Mouse (Mus musculus) right cerebral cortex, postnatal 36 days (tissue): ENCODE data around the gene Cmtr1.

Experiments
- DNase-seq, 2 experiments: peaks; one replicate each; pipeline ENCODE4 v3.0.0; 2022; ENCODE audit warnings: low spot score in 2 of 2, mixed read lengths in 1 of 2

Gene Cmtr1

DNA sequence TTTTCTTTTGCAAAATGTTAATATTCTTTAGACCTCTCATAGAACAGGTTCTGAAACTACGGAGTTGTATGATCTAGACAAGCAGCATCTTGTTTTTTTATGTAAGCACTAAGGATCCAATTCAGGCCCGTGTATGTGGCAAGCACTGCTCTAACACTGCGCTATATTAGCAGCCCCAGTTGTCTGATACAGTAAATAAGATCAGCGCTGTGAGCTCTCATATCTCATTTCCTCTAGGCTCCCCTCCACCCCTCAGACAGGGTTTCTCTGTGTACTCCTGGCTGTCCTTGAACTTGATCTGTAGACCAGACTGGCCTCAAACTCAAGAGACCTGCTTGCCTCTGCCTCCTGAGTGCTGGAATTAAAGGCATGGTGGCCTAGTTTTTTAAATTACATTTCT, 8.6 kb downstream of the Cmtr1 start:
- no peak for DNase-seq

GRCm38 (mm10) chr17:29669936-29670335, 9.5 kb downstream of the Cmtr1 start:
- DNase-seq = no peak

GRCm38 (mm10) chr17:29671021-29671420, 10.6 kb downstream of the Cmtr1 start:
- DNase-seq = no peak

DNA sequence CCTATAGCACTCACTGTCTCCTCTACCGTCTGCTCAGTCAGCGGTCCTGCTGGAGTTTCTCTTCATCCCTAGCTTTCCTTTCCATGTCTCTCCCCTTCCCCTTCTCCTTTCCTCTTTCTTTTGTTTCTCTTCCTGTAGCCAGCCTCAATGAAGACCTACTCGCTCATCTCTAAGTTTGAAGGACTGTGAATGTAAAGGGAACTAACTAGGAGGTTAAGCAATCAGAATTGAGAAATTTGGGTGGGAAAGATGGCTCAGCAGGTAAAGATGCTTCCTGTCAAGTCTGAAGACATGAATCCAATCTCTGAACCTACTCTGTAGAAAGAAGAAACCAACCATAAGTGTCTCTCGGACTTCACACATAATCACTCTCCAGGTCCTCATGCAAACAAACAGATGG, 12.9 kb downstream of the Cmtr1 start:
- DNase-seq = no peak

GRCm38 (mm10) chr17:29678526-29678925, 18.1 kb downstream of the Cmtr1 start:
- no peak for DNase-seq

DNA sequence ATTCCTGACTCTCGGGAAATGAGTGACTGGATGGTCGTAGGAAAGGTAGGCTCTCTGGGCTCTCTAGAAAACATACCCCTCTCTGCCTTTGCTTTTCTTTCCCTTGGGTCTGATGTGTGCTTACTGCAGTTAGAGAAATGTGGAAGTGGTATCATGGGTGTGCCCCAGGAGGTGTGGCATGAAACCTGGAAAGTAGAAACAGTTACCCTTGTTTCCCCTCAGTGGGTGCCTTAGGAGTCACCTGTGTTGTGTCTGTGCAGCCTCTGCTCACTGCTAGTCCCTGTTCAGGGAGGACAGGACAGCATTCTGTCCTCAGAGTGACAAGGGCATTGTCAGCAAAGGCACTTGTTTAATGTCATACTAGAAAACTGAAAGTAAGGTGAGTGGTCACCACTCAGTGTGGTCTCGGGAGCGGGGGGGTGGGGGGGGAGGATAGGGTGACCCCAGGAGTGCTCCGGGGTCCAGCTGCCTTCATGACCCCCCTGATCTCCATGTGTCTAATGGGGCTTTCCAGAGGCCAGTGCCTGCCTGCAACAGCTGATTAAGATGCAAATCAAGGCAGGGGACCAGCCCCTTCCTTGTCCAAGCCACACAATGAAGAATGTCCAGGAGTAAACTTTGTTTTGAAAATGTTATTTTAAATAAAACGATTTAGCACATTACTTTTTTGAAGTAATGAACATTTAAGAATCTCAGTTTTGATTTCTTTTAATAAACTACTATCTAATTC, 18.8 kb downstream of the Cmtr1 start:
- no peak for DNase-seq

DNA sequence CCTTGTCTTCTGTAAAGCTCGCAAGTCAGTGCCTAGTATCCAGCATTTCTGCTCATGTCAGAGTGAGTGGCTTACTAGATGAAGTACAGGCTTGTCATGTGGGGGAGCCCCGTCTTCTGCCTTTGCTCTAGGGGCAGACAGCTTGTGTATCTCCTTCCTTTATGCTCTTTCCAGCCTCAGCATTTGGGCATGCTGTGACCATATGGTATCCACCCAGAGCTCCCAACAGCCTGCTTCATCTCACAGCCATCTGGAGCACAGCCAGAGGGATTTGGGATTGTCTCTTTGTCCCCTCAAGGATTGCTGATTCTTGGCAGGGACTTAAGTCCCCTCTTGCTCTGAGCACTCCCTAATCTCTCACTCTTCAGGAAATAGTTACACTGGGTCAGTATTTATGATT, 19.8 kb downstream of the Cmtr1 start:
- DNase-seq = no peak

GRCm38 (mm10) chr17:29680921-29681320, 20.5 kb downstream of the Cmtr1 start:
- no peak for DNase-seq

- no peak for DNase-seq
Measured at GRCm38 (mm10) chr17:29681669-29682068, 21.3 kb downstream of the Cmtr1 start.

- no peak for DNase-seq
Measured at GRCm38 (mm10) chr17:29682261-29682660, 21.9 kb downstream of the Cmtr1 start.

GRCm38 (mm10) chr17:29683127-29683526, 22.7 kb downstream of the Cmtr1 start:
- no peak for DNase-seq

GRCm38 (mm10) chr17:29684275-29684674, 23.9 kb downstream of the Cmtr1 start:
- DNase-seq = no peak

GRCm38 (mm10) chr17:29686771-29687170, 26.4 kb downstream of the Cmtr1 start:
- no peak for DNase-seq

DNA sequence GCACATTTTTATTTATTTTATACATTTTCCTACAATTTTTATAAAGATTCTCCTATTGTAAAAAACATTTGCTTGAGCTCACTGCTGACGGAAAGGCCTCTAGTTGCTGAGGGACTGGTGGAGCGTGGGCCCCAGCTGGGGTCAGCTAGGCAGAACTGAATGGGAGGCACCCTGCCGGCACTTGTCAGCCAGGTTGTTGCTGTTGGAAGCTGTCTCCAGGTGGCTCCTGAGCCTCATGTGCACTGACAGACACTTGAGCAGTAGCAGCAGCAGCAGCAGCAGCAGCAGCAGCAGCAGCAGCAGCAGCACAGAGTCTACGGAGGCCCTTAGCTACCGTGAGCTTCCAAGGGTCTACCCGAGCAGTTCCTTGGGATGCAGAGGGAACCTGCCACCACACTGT, 27.0 kb downstream of the Cmtr1 start:
- no peak for DNase-seq

DNA sequence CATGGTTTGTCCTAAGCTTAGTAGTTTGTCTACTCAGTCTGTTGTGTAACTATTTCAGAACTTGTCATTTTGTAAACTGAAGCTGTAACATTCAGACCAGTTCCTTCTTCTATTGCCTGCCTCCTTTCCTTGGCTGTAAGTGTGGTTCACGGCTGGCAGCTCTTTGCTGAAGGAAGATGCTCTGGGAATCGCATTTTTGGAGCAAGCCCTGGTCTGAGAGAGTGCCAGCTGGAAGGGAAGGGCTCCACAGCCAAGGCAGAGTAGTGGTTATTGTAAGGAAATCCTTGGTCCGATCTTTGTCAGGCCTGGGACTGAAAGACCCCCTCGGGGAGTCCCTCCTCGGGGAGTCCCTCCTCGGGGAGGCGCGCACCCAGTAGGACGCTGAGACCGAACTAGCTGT, 28.2 kb downstream of the Cmtr1 start:
- no peak for DNase-seq

DNA sequence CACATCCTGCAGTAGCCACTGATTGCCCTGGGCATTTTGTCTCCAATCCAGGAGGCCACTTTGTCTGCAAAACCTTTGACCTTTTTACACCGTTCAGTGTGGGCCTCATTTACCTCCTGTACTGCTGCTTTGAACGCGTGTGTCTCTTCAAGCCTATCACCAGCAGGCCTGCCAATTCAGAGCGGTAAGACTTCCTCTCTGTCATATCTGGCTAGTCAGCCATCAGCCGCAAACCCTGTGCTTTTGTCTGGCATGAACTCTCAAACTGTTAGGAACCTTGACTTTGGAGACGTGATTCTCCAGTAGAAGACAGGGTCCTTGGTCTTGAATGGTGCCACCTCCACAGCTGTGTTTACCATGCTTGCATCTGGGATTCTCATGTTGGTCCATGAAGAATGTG, 29.9 kb downstream of the Cmtr1 start:
- DNase-seq = no peak

GRCm38 (mm10) chr17:29692827-29693226, 32.4 kb downstream of the Cmtr1 start:
- no peak for DNase-seq

DNA sequence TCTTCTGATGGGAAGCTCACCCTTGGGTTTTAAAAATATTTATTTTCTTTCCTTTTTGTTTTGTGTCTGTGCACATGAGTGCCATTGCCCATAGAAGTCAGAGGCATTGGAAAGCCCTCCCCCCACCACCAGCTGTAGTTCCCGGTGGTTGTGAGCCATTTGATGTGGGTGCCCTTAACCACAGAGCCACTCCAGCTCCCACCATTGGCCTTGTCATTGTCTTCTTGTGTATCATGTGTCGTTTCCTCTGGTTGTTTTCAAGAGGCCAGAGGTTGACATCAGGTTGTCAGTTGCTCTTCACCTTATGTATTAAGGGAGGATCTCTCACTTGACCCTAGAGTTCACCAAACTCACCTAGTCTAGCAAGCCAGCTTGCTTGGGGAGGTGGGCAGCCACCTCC, 33.2 kb downstream of the Cmtr1 start:
- DNase-seq = no peak

DNA sequence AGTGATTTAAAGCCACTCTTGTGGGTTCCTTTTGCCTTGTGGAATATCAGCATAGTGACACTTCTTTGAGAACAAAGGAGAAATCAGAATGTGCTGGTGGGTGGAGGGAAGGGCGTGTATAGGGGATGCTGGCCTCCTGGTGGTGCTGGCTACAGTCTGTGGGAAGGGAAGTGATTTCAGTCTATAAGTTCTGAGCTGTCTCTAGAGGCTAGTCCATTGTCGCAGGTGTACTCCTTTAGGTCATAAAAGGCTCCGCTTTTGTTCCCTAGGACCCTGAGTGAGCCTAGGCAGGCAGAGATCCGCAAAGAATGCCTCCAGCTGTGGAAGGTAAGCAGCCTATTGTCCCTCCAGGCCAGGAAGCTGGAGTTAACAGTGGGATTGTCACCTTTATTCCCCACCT, 34.1 kb downstream of the Cmtr1 start:
- no peak for DNase-seq

DNA sequence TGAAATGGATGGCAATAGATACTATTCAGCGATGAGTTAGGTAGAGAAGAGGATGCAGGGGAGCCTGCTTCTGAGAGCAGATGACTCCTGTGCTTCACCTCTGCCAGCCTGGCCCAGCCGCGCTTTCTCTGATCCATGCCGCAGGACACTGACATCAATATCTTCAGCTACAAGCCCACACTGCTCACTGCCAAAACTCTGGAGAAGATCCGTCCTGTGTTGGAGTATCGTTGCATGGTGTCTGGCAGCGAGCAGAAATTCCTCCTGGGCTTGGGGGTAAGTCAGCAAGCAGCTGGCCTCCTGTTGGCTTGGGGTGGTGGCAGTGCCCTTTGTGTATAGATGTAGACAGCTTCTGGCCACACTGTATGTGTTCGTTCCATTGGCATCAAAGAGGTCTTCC, 36.5 kb downstream of the Cmtr1 start:
- no peak for DNase-seq

DNA sequence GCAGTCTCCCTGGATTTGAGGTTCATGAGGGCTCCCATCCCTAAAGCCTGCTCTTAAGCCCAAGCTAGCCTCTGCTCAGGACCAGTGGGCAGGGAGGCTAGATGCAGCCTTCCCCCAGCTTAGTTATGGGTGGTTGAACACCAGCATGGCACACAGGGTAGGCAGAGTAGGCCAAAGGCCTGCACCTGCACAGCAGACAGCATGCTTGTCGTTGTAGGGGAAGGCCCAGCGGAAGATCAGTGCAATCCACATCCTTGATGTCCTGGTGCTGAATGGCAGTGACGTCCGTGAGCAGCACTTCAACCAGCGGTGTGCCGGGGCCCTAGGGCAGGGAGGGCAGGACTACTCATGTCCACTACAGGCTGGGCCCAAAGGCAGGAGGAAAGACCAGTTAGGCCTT, 38.0 kb downstream of the Cmtr1 start:
- no peak for DNase-seq

GRCm38 (mm10) chr17:29700573-29700972, 40.2 kb downstream of the Cmtr1 start:
- no peak for DNase-seq

DNA sequence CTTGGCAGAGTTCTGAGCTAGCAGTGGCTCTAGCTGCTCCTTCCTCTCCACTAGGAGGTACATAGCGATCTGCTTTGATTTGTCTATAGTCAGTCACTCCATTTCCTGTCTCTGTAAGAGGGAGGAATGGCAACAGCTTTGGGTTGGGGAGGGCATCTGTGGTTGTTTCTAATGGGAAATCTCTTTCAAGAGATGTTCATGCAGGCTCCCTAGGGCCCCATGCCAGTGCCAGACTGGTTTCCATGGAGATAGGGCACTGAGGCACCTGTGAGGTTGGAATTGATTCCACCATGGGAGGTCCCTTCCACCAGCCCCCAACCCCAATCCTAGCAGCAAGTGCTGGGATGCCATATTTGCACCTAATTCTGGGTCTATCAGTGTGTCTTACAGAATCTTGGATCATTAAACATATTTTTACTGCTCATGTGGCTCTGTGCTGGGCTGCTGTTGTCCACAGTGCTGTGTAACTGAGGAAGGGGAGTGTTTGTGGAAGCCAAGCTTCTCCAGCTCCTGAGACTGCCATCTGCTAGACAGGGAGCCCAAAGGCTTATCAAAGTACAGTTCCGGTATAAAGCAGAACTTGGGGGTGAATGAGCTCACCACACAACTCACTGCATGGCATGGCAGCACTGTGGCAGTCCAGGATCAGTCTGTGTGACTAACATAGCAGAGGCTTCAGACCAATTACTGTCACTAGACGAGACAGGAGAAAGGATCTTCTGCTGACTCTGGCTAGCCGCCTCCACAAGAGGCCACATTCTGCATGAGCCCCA, 42.7 kb downstream of the Cmtr1 start:
- DNase-seq = no peak
